Mouse (Mus musculus): ENCODE results near the gene Zbtb20. TPM values are rescaled to one million over a fixed set of nuclear protein-coding genes. Genes with fewer than 3 reads are reported as not detected.

The Zbtb20 gene
- polyA plus RNA-seq, 1 experiment = 4.0 TPM

DNA sequence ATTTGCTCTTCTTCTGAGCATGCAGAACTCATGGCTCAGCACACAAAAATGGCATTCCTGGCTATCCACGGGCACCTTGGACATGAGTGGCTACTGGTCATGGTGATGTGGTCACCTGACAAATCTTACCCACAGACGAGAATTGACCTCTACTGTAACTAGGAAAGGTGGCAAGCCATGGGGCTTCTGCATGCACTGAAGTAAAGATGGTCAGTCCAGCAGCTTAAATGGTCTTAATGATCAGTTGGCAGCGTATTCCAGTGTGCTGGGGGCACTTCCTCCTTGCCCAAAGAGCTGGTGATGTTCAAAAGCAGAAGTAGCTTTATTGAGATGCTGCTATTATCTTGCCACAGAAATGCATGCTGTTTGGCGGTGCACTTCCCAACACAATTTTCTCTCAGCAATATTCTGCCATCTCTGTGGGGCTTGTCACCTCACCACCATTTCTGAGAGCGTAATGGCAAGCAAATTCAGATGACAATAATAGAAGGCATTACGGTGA is 704.7 kb downstream of the Zbtb20 start:
- no peak for TF ChIP-seq MYOD1 (IDR thresholded peaks at IDR 0.05; ENCODE audit: control insufficient read depth, insufficient read length, low read depth)
- Histone ChIP-seq H3ac (ENCODE audit: control insufficient read depth, insufficient read length, low read depth) (no peak overlapping the region), H3K36me3 (ENCODE audit: control insufficient read depth, insufficient read depth) (peaks cover 31% of the 10 kb centered on the region), H3K79me2 (ENCODE audit: control insufficient read depth, insufficient read depth) (no peaks in the 10 kb centered on the region), H3K79me3 (ENCODE audit: low read depth) (no peaks in the 10 kb centered on the region), H3K4me3 (ENCODE audit: insufficient read depth, poor library complexity, severe bottlenecking) (no peak overlapping the region), H3K27me3 (ENCODE audit: control insufficient read depth, insufficient read depth, insufficient read length) (no peaks in the 10 kb centered on the region)

DNA sequence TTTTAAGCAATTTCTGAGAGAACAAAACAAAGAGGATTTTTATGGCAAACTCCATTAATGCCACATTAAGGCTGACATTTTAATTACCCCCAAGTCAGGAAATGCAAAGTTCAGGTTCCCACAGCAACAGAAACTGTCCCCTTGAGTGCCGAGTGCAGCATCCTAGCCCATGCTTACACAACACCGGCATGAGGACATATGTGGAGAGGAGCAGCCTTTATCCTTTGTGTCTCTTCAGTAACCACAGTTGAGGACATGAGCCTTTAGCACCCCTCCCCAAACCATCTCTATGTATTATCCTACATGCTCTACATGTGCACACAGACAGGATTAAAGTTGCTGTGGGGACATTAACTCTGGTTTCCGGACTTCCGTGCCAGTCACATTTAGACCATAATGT is 705.9 kb downstream of the Zbtb20 start:
- TF ChIP-seq FOSL1 (IDR thresholded peaks at IDR 0.05; ENCODE audit: insufficient read depth, low read length, poor library complexity, severe bottlenecking) = no peak
- no peak for TF ChIP-seq MAX (IDR thresholded peaks at IDR 0.05)
- no peak for TF ChIP-seq USF1 (IDR thresholded peaks at IDR 0.05; ENCODE audit: low read depth)
- TF ChIP-seq CTCF (IDR thresholded peaks at IDR 0.05; ENCODE audit: control insufficient read depth, insufficient read depth, insufficient read length) = no peak
- no peak for TF ChIP-seq CEBPB (IDR thresholded peaks at IDR 0.05; ENCODE audit: low read depth)
- TF ChIP-seq MYOD1 (IDR thresholded peaks at IDR 0.05; ENCODE audit: control insufficient read depth, insufficient read length, low read depth) = no peak
- no peak for TF ChIP-seq MYOG (IDR thresholded peaks at IDR 0.05; ENCODE audit: control insufficient read depth, extremely low read depth, insufficient read length)

DNA sequence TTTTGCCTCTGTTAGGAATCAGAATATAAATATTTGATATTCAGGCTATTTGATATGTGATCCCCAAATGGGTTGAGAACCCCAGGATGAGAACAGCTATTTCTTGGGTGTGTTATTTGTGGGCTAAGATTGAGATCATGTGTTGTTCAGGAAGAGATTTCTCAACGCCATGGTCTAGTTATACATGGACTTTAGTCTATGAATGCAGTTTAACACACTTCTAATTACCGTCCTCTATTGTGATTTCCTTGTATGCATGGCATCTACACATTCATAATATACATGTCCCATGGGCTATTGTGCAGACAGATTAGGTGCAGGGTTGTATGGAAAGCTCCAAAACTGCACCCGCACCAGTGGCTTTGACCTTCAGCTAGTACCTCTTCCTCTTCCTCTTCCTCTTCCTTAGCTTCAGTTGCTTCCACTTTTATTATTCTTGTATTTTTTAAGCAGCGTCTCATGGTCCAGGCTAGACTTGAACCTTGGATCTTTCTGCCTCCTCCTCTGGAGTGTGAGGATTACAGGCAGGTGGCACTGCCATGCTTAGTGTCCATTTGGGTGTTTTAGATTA is 711.3 kb downstream of the Zbtb20 start:
- H3K79me3 ChIP-seq (ENCODE audit: low read depth) = no peaks in the 10 kb centered on the region
- H3K79me2 ChIP-seq (ENCODE audit: control insufficient read depth, insufficient read depth) = no peaks in the 10 kb centered on the region
- no peak overlapping the region for H3K4me3 ChIP-seq (ENCODE audit: insufficient read depth, poor library complexity, severe bottlenecking)
- H3K36me3 ChIP-seq (ENCODE audit: control insufficient read depth, insufficient read depth) = peaks cover 12% of the 10 kb centered on the region
- TF ChIP-seq MYOD1 (IDR thresholded peaks at IDR 0.05; ENCODE audit: control insufficient read depth, insufficient read length, low read depth) = no peak
- TF ChIP-seq FOSL1 (IDR thresholded peaks at IDR 0.05; ENCODE audit: insufficient read depth, low read length, poor library complexity, severe bottlenecking) = no peak
- no peak for TF ChIP-seq CTCF (IDR thresholded peaks at IDR 0.05; ENCODE audit: control insufficient read depth, insufficient read depth, insufficient read length)
- TF ChIP-seq MYOG (IDR thresholded peaks at IDR 0.05; ENCODE audit: control insufficient read depth, extremely low read depth, insufficient read length) = no peak
- no peak for TF ChIP-seq MAX (IDR thresholded peaks at IDR 0.05)
- TF ChIP-seq USF1 (IDR thresholded peaks at IDR 0.05; ENCODE audit: low read depth) = no peak
- TF ChIP-seq CEBPB (IDR thresholded peaks at IDR 0.05; ENCODE audit: low read depth) = no peak
- H3K27me3 ChIP-seq (ENCODE audit: control insufficient read depth, insufficient read depth, insufficient read length) = no peaks in the 10 kb centered on the region
- no peak overlapping the region for H3ac ChIP-seq (ENCODE audit: control insufficient read depth, insufficient read length, low read depth)

More for the DNA sequence above, 705.9 kb downstream of the Zbtb20 start:
- Histone ChIP-seq H3K79me2 (ENCODE audit: control insufficient read depth, insufficient read depth) (no peaks in the 10 kb centered on the region), H3ac (ENCODE audit: control insufficient read depth, insufficient read length, low read depth) (no peak overlapping the region), H3K27me3 (ENCODE audit: control insufficient read depth, insufficient read depth, insufficient read length) (no peaks in the 10 kb centered on the region), H3K4me3 (ENCODE audit: insufficient read depth, poor library complexity, severe bottlenecking) (no peak overlapping the region), H3K36me3 (ENCODE audit: control insufficient read depth, insufficient read depth) (peaks cover 31% of the 10 kb centered on the region), H3K79me3 (ENCODE audit: low read depth) (no peaks in the 10 kb centered on the region)

DNA sequence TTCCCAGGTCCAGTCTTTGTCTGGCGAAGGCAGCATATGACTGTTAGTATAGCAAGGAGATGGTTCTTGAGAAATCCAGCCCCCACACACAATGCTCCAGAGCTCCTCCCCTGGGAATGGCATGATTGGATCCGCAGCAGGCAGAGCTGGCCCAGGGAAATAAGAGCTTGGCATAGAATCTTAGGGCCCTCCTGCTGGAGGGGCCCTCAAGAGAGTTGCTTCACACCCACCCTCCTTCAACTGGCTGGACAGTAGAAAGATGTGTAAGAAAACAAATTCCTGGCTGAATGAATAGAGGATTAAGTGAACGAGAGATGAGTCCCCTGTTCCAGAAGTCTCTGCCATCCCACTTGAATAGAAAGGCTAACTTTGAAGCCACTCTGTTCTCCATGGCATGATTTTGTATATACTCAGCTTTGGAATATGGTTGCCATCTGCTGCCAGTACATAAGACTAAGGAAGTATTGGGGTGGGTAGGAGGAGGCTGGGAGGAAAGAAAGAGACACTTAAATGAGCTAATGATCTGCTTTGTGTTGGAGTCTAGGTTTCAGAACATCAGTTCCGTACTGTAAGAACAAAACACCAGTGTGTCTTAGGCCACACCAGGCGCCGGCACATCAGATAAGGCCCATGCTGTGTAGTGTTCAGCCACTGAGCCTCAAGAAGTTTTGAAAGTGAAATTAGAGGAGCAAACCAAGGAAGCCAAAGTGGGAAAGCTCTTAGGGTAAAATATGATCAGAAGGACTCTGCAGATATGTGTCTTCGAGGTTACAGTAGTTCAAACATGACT is 715.2 kb downstream of the Zbtb20 start:
- no peaks in the 10 kb centered on the region for H3K79me2 ChIP-seq (ENCODE audit: control insufficient read depth, insufficient read depth)
- no peak for TF ChIP-seq MAX (IDR thresholded peaks at IDR 0.05)
- TF ChIP-seq CTCF (IDR thresholded peaks at IDR 0.05; ENCODE audit: control insufficient read depth, insufficient read depth, insufficient read length) = no peak
- no peaks in the 10 kb centered on the region for H3K27me3 ChIP-seq (ENCODE audit: control insufficient read depth, insufficient read depth, insufficient read length)
- H3K4me3 ChIP-seq (ENCODE audit: insufficient read depth, poor library complexity, severe bottlenecking) = no peak overlapping the region
- peaks cover 9% of the 10 kb centered on the region for H3K36me3 ChIP-seq (ENCODE audit: control insufficient read depth, insufficient read depth)
- no peaks in the 10 kb centered on the region for H3K79me3 ChIP-seq (ENCODE audit: low read depth)
- no peak overlapping the region for H3ac ChIP-seq (ENCODE audit: control insufficient read depth, insufficient read length, low read depth)

DNA sequence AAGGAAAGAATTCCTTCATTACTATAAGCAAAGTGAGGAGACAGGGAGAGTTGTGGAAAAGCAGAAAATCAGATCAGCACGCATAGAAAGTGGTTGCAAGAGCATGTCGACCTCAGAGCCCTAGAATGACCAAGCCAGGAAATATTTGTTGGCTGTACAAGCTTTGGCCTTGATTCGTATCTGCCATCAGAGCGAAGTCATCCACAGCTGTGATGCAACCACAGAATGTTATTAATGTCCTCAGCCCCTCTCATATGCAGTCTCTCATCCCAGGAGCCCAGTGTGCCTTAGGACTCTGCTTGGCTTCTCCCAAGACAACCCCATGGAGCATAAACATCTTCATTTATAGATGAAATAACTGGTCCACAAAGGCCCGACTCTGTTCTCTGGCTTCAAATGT is 716.4 kb downstream of the Zbtb20 start:
- TF ChIP-seq USF1 (IDR thresholded peaks at IDR 0.05; ENCODE audit: low read depth) (no peak), CEBPB (IDR thresholded peaks at IDR 0.05; ENCODE audit: low read depth) (peak; percentile 55), MAX (IDR thresholded peaks at IDR 0.05) (no peak), CTCF (IDR thresholded peaks at IDR 0.05; ENCODE audit: control insufficient read depth, insufficient read depth, insufficient read length) (no peak), MYOD1 (IDR thresholded peaks at IDR 0.05; ENCODE audit: control insufficient read depth, insufficient read length, low read depth) (peak; percentile 47), FOSL1 (IDR thresholded peaks at IDR 0.05; ENCODE audit: insufficient read depth, low read length, poor library complexity, severe bottlenecking) (no peak), MYOG (IDR thresholded peaks at IDR 0.05; ENCODE audit: control insufficient read depth, extremely low read depth, insufficient read length) (no peak)
- Histone ChIP-seq H3K36me3 (ENCODE audit: control insufficient read depth, insufficient read depth) (peaks cover 9% of the 10 kb centered on the region), H3K4me3 (ENCODE audit: insufficient read depth, poor library complexity, severe bottlenecking) (no peak overlapping the region), H3K27me3 (ENCODE audit: control insufficient read depth, insufficient read depth, insufficient read length) (no peaks in the 10 kb centered on the region), H3ac (ENCODE audit: control insufficient read depth, insufficient read length, low read depth) (no peak overlapping the region), H3K79me3 (ENCODE audit: low read depth) (no peaks in the 10 kb centered on the region), H3K79me2 (ENCODE audit: control insufficient read depth, insufficient read depth) (no peaks in the 10 kb centered on the region)

DNA sequence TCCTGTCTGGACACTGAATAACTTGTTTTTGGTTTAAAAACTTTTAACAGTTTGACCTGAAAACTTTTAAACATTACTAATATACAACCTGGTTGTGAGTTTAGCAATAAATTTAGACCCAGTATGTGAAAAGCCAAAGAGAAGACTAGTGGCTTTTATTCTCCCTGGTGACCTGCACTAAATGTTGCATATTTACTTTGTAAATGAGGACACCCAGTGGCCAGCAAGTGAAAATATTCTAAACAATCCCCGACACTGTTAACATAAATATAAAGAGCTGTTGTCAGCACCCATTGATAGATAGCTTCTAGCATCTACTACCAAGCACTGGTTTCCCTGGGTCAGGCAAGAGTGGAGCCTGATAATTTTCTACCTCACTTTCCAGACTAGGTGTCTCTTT is 717.1 kb downstream of the Zbtb20 start:
- Histone ChIP-seq H3K79me2 (ENCODE audit: control insufficient read depth, insufficient read depth) (no peaks in the 10 kb centered on the region), H3K27me3 (ENCODE audit: control insufficient read depth, insufficient read depth, insufficient read length) (no peaks in the 10 kb centered on the region), H3K36me3 (ENCODE audit: control insufficient read depth, insufficient read depth) (peaks cover 9% of the 10 kb centered on the region), H3ac (ENCODE audit: control insufficient read depth, insufficient read length, low read depth) (no peak overlapping the region), H3K4me3 (ENCODE audit: insufficient read depth, poor library complexity, severe bottlenecking) (no peak overlapping the region), H3K79me3 (ENCODE audit: low read depth) (no peaks in the 10 kb centered on the region)
- TF ChIP-seq CTCF (IDR thresholded peaks at IDR 0.05; ENCODE audit: control insufficient read depth, insufficient read depth, insufficient read length) = no peak
- no peak for TF ChIP-seq MAX (IDR thresholded peaks at IDR 0.05)
- TF ChIP-seq MYOG (IDR thresholded peaks at IDR 0.05; ENCODE audit: control insufficient read depth, extremely low read depth, insufficient read length) = no peak
- no peak for TF ChIP-seq USF1 (IDR thresholded peaks at IDR 0.05; ENCODE audit: low read depth)

All from C2C12 (cell line).